Mouse (Mus musculus): ENCODE measurements around the gene Dnase1l2. TPM values are rescaled to one million over a fixed set of nuclear protein-coding genes. Genes with fewer than 3 reads are reported as not detected.

Gene Dnase1l2
- 1 to 10 TPM in 1 of 4 experiments, under 1 TPM in 3; 0.15 to 1.0 (median 0.79) TPM for total RNA-seq (2022)

GRCm38 (mm10) chr17:24442632-24443155 is at the start of gene Dnase1l2:
Dnase1l2 (minus strand) TSS chr17:24443105.
- DNase-seq (ENCODE audit: low spot score in 2 of 2) = no peak

GRCm38 (mm10) chr17:24490399-24490798 is 47.5 kb upstream of the Dnase1l2 start:
- DNase-seq (ENCODE audit: low spot score in 2 of 2) = no peak

DNA sequence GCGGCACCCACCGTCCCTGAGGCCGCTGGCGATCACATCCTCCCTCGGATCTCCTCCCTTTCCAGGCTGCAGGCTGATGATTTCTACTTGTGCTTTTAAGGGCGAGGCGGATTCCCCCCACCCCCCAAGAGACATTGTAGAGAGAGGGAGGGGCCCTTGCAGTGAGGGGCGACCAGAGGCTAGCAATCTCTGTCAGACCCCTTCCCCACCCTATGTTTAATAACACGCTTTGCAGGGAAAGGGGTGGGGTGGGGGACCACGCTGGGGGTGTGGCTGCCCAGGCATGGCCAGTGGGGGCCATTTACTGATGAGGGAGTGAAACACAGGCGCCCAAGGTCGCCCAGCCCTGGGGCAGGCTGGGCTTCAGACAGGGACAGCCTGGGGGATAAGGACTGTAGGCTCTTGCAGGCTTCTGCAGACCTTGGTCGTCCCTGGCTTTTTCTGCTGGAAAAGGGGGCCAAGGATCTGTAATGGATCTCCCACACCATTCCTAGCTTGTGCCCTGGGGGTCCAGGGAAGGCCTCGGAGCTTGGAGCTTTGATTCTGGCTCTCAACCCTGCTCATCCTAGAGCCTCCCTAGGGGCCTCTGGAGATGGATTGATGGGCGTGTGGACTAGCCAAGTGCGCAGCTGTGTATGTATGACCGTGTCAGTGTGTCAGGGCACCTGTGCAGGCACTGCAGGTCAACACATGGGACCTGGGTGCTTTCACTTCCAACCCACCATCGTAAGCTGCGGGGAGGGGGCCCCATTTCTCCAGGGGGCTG is 46.5 kb upstream of the Dnase1l2 start:
- no peak for DNase-seq (ENCODE audit: low spot score in 2 of 2)

GRCm38 (mm10) chr17:24488662-24489264 is 45.9 kb upstream of the Dnase1l2 start:
- DNase-seq (ENCODE audit: low spot score in 2 of 2) = no peak

DNA sequence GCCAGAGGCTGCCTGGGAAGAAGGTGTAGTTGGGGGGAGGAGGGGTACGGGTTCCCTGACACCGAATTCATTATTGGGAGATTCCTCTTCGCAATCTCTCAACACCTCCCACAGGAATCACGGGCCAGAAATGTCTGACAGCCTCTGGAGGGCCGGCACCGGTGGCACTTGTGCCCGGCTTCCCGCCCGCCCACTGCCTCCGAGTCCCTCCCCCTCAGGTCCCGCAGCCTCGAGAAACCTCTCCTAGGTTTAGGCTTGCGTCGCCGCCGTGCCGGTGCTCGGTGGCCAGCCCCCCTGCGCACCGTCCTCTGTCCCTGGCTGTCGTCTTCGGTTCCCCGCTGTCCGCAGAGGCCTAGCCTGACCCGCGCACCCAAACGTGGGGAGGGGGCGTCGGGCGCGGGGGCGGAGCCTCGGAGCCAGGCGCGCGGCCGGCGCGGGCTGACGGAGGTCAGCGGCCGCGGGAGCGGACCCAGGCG is 45.3 kb upstream of the Dnase1l2 start, which contains the start of gene Caskin1:
TSS of gene Caskin1 (plus strand) at position 416 of the 476 bp plus-strand sequence.
- DNase-seq (ENCODE audit: low spot score in 2 of 2) = no peak

DNA sequence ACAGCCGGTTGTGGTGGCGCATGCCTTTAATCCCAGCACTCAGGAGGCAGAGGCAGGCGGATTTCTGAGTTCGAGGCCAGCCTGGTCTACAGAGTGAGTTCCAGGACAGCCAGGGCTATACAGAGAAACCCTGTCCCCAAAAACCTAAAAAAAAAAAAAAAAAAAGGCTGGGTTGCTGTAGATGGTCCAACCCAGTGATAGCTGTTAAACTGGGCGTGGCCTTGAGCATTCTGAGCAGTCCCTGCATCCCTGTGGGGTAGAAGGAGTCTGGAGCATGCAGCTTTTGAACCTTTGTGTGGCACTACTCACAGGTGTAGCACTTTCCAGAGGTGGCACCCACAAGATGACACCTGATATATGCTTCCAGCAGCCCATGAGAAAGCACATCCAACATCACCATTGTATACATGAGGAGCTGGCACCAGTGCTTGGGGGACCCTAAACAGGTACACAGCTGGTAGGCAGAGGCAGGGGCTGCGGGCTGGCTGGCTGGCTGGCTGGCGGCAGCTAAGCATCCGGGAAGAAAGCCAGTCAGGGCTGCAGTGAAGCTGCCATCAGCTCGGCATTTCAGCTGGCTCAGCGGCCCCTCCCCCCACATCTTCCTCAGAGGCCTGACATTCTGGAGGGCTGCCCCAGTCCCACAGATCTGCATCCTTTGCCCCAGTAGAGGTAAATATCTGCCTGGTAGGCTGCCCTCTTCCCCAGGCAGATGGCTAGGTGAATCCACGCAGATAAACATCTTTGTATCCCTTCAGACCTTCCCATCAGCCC is 42.4 kb upstream of the Dnase1l2 start:
- no peak for DNase-seq (ENCODE audit: low spot score in 2 of 2)

GRCm38 (mm10) chr17:24483495-24483894 is 40.6 kb upstream of the Dnase1l2 start:
- no peak for DNase-seq (ENCODE audit: low spot score in 2 of 2)

DNA sequence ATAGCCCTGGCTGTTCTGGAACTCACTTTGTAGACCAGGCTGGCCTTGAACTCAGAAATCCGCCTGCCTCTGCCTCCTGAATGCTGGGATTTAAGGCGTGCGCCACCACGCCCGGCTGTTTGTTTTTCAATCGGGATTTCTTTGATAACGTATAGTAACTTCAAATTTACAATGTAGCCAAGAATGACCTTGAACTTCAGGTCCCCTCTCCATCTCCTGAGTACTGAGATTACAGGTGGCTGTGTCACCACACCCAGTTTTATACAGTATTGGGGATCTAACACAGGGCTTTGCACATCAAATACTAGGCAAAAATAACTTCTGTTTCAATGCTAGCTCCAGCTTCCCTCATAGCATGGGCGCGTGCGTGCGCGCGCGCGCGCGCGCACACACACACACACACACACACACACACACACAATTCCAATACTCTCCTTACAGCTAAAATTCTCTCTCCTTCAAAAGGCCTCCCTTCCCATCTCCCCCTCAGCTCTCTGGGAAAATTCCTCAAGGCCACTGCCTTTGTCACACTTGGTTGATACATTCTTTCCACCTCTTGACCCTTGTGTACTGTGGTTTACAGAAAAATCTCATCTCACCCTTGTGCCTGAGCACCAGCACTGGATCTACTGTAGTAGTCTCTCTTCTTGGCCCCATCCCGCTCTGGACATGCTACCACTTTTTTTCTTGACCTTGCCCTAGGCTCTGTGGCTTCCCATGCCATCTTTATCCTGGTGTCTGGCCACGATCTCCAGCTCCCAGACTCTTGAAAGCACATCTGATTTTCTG is 38.3 kb upstream of the Dnase1l2 start:
- DNase-seq (ENCODE audit: low spot score in 2 of 2) = no peak

- DNase-seq (ENCODE audit: low spot score in 2 of 2) = no peak
These were observed 37.4 kb upstream of the Dnase1l2 start for GRCm38 (mm10) chr17:24480201-24480826.

DNA sequence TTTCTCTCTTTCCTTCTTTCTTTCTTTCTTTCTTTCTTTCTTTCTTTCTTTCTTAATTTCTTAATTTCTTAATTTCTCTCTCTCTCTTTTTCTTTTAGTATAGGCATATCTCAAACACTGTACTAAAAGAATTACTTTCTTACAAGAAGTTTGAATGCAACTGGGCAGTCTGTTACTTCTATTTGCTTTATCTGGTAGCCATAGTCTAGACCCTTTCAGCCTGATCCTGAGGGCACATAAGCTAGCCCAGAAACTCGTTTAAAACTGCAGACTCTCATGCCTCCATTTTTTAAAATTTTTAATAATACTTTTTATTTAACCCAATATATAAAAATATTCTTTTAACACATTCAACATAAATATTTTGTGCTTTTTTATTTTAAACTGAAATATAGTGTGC is 36.5 kb upstream of the Dnase1l2 start:
- DNase-seq (ENCODE audit: low spot score in 2 of 2) = no peak

GRCm38 (mm10) chr17:24478663-24479380 is 35.9 kb upstream of the Dnase1l2 start, which contains the start of gene Mlst8:
Mlst8 (minus strand) TSS chr17:24479078.
- peak; percentile 94 to 96 for DNase-seq (ENCODE audit: low spot score in 2 of 2)

- DNase-seq (ENCODE audit: low spot score in 2 of 2) = no peak
These were observed 35.2 kb upstream of the Dnase1l2 start for GRCm38 (mm10) chr17:24477985-24478600.

DNA sequence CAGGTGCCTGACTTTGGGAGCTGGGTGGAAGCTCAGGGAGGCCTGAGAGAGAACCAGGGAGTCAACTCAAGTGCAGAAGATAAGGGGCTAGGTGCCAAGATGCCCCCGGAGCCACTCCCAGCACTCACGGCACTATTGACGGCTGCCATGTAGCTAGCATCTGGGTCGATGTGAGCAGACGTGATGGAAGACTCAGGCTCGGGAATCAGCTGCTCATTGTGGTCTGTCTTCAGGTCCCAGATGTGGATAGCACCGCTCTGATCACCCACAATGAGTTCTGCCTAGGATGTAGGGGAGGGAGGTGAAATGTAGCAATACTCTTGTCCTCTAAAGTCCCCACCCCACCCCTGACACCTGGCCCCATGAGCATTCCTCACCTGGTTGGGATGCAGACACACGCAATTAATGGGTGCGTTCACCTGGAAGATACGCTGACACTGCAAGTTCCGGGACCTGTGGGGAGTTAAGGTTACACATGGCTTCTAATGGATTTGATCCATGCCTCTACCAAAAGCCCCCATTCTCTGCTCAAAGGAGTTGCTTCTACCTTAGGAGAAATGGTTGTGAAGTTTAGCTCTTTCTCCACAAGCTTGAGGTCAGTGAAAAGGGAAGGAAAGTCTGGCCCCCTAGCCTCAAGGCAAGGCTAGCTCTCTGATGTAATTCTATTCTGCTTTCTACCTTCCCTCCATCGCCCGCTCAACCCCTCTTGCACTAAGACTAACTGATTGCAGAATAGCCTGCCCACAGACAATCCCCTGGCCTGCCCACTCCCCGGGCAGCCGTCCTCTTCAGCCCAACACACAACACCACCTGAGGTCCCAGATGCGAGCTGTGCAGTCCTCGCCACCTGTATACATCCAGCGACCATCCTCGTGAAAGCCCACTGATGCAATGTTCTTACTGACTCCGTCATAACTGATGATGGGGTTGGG is 34.4 kb upstream of the Dnase1l2 start:
- no peak for DNase-seq (ENCODE audit: low spot score in 2 of 2)

- no peak for DNase-seq (ENCODE audit: low spot score in 2 of 2)
These were observed 33.3 kb upstream of the Dnase1l2 start for GRCm38 (mm10) chr17:24476022-24476776.

GRCm38 (mm10) chr17:24475586-24475985 is 32.7 kb upstream of the Dnase1l2 start:
- DNase-seq (ENCODE audit: low spot score in 2 of 2) = no peak

- no peak for DNase-seq (ENCODE audit: low spot score in 2 of 2)
These were observed 31.7 kb upstream of the Dnase1l2 start for GRCm38 (mm10) chr17:24474557-24474956.

- DNase-seq (ENCODE audit: low spot score in 2 of 2) = no peak
These were observed 30.8 kb upstream of the Dnase1l2 start, which contains the start of gene Bricd5 for GRCm38 (mm10) chr17:24473612-24474275. Bricd5 (plus strand) TSS chr17:24473884.

All from gastrocnemius, adult 8-10 months (tissue).